Mouse (Mus musculus) stomach, postnatal 0 days (tissue): ENCODE data around the gene Ppox.

ENCODE experiments used
- CTCF ChIP-seq: IDR thresholded peaks from 2 replicates; pipeline ENCODE4 v1.5.1; 2016; ENCODE audit warnings: antibody characterized with exemption, low read depth, mild to moderate bottlenecking, moderate library complexity
- EP300 ChIP-seq: optimal IDR thresholded peaks from 2 replicates; pipeline ENCODE3; 2016; ENCODE audit warnings: antibody characterized with exemption

DNA sequence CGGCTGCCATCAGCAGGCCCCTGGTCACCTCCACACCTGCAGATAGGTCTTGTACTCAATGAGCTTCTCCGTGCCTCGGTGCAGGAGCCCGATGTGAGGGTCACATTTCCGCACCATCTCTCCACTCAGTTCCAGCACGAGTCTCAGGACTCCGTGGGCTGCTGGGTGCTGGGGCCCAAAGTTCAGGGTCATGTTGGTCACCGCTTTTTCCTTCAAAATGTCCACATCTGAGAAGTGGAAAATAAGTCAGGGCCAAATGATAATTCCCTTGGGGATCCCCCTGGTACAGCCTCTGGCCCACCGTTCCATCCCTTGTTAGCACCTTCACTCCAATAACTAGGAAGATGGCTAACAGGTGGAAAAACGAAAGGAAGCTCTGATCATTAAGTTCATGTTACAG lies 40.1 kb downstream of the Ppox start:
- no peak for TF ChIP-seq CTCF
- no peak for TF ChIP-seq EP300
